Mouse (Mus musculus) cortical plate, adult 2 months (tissue): ENCODE data around the gene Olfr520.

Experiments used
- CTCF ChIP-seq: fragments of 200-500 bp; IDR thresholded peaks from 2 replicates; pipeline ENCODE4 v1.5.1; 2011; ENCODE audit warnings: mild to moderate bottlenecking, control low read depth, low read length; ENCODE audit not compliant: insufficient read depth; ENCODE audit errors: extremely low read depth
- POLR2A ChIP-seq: fragments of 200-500 bp; IDR thresholded peaks from 2 replicates; pipeline ENCODE4 v1.6.1; 2011; ENCODE audit warnings: mild to moderate bottlenecking, low read length, control low read depth; ENCODE audit not compliant: insufficient read depth; ENCODE audit errors: extremely low read depth

DNA sequence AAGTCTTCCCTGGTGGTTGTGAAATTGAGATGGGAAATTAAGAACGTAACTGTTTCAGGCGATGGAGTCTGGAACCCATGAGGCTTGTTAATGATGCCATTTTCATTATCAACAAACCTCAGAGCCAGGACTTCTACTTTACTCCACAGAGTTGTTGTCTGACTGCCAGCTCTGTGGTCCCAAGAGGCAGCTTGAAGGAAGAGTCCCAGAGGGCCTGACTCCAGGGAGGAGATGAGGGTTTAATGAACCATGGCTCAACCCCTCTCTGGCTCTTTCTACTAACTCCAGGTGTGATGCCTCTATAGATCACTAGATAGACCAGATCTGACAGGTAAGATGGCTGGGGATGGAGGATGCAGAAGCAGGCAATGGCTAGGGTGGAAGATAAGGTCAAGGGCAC is at the start of gene Olfr520:
- TF ChIP-seq CTCF (no peak), POLR2A (no peak)
